Mouse (Mus musculus): ENCODE measurements at regions not wholly inside any gene's neighbourhood (a gene's known extent, or its start where the extent isn't known, plus 50 kb on each side); places are given as distances from the start of the nearest gene placed in this dataset.

GRCm38 (mm10) chr3:115807032-115807431 lies 80.6 kb upstream of the Dph5 start:
- TF ChIP-seq CTCF (IDR thresholded peaks at IDR 0.05; ENCODE audit: borderline replicate concordance, insufficient read depth, low read length) (no peak), POLR2A (IDR thresholded peaks at IDR 0.05; ENCODE audit: low read depth, low read length) (no peak)
